ENCODE assay signal across 11 mouse cellular contexts in genomic region chr19:23401469-23402135, GRCm38 (mm10). TPM values are rescaled to one million over a fixed set of nuclear protein-coding genes. Genes with fewer than 3 reads are reported as not detected.
DNase-seq lines count a peak whose midpoint lies in the region; ATAC-seq lines count a peak whose summit lies in the region.
"Had no signal": no experiment of that assay in that cellular context is flagged by ENCODE, and none has a peak within 500 bp of the region (broad histone marks: within the 10 kb centered on the region; RNA-seq: fewer than 3 reads in every experiment).

No protein-coding gene starts in this region.

- ATAC-seq in midbrain, embryonic 15.5 days (replicated peaks) = no peak
- ATAC-seq in forebrain, embryonic 11.5 days (replicated peaks; ENCODE audit: low FRiP score) = peak; percentile 49; the same call in 1 of the 2 replicates
- ATAC-seq in limb, embryonic 11.5 days (ENCODE audit: insufficient number of reproducible peaks, low FRiP score, low TSS enrichment, low read depth) = no peak
- ATAC-seq: Patski had no signal

- no peak overlapping the region for H3K27ac ChIP-seq in midbrain, embryonic 10.5 days (replicated peaks)
- H3K27ac ChIP-seq in midbrain, embryonic 15.5 days = no peak overlapping the region
- H3K27ac ChIP-seq in forebrain, embryonic 11.5 days (ENCODE audit: low read depth, low read length) = no peak overlapping the region
- no peak overlapping the region for H3K27ac ChIP-seq in limb, embryonic 11.5 days (replicated peaks; ENCODE audit: low read depth, low read length)
- H3K27ac ChIP-seq: embryonic facial prominence, embryonic 12.5 days; heart, embryonic 13.5 days; limb, embryonic 12.5 days had no signal

- H3K4me2 ChIP-seq in midbrain, embryonic 15.5 days = no peak overlapping the region
- H3K4me2 ChIP-seq in forebrain, embryonic 11.5 days (ENCODE audit: low read depth, low read length, severe bottlenecking) = no peak overlapping the region
- H3K4me2 ChIP-seq in limb, embryonic 11.5 days (ENCODE audit: low read depth, severe bottlenecking) = no peak overlapping the region
- H3K4me2 ChIP-seq: embryonic facial prominence, embryonic 12.5 days; heart, embryonic 13.5 days; limb, embryonic 12.5 days had no signal

- DNase-seq in midbrain, embryonic 10.5 days (ENCODE audit: low spot score) = peak; percentile 33
- peak; percentile 53 for DNase-seq in forebrain, embryonic 11.5 days (ENCODE audit: low spot score)
- peak; percentile 33 for DNase-seq in limb, embryonic 11.5 days (ENCODE audit: low spot score)
- peak; percentile 14 for DNase-seq in testis, postnatal 14 days (ENCODE audit: low spot score)
- DNase-seq in adrenal gland, postnatal 14 days = no peak
- no peak for DNase-seq in cerebellum, postnatal 36 days

- no peaks in the 10 kb centered on the region for H3K36me3 ChIP-seq in midbrain, embryonic 10.5 days
- H3K36me3 ChIP-seq in midbrain, embryonic 15.5 days (replicated peaks) = no peaks in the 10 kb centered on the region
- H3K36me3 ChIP-seq in forebrain, embryonic 11.5 days (ENCODE audit: control insufficient read depth, insufficient read depth, low read length) = no peaks in the 10 kb centered on the region
- no peaks in the 10 kb centered on the region for H3K36me3 ChIP-seq in limb, embryonic 11.5 days (ENCODE audit: control insufficient read depth, insufficient read depth, low read length)
- H3K36me3 ChIP-seq: embryonic facial prominence, embryonic 12.5 days; heart, embryonic 13.5 days; limb, embryonic 12.5 days had no signal

- H3K27me3 ChIP-seq in midbrain, embryonic 10.5 days (ENCODE audit: low read depth, poor library complexity, severe bottlenecking) = no peaks in the 10 kb centered on the region
- no peaks in the 10 kb centered on the region for H3K27me3 ChIP-seq in midbrain, embryonic 15.5 days (replicated peaks)
- no peaks in the 10 kb centered on the region for H3K27me3 ChIP-seq in forebrain, embryonic 11.5 days (ENCODE audit: control insufficient read depth, insufficient read depth, low read length)
- H3K27me3 ChIP-seq in limb, embryonic 11.5 days (ENCODE audit: control insufficient read depth, insufficient read depth, low read length) = no peaks in the 10 kb centered on the region
- H3K27me3 ChIP-seq: embryonic facial prominence, embryonic 12.5 days; heart, embryonic 13.5 days; limb, embryonic 12.5 days had no signal

- no peak overlapping the region for H3K4me3 ChIP-seq in midbrain, embryonic 10.5 days
- H3K4me3 ChIP-seq in midbrain, embryonic 15.5 days = no peak overlapping the region
- no peak overlapping the region for H3K4me3 ChIP-seq in forebrain, embryonic 11.5 days (ENCODE audit: low read depth, low read length)
- no peak overlapping the region for H3K4me3 ChIP-seq in limb, embryonic 11.5 days (ENCODE audit: low read depth, low read length)
- H3K4me3 ChIP-seq: embryonic facial prominence, embryonic 12.5 days; heart, embryonic 13.5 days; limb, embryonic 12.5 days had no signal

- H3K4me1 ChIP-seq in midbrain, embryonic 10.5 days = peaks cover 7% of the 10 kb centered on the region
- H3K4me1 ChIP-seq in midbrain, embryonic 15.5 days = no peaks in the 10 kb centered on the region
- H3K4me1 ChIP-seq in forebrain, embryonic 11.5 days (replicated peaks; ENCODE audit: control insufficient read depth, insufficient read depth, low read length) = no peaks in the 10 kb centered on the region
- 0 out of 2 replicates have a peak, but pooled peaks cover 2% of the 10 kb centered on the region for H3K4me1 ChIP-seq in limb, embryonic 11.5 days (ENCODE audit: control insufficient read depth, insufficient read depth, low read length)
- H3K4me1 ChIP-seq: embryonic facial prominence, embryonic 12.5 days; heart, embryonic 13.5 days had no signal

- WGBS in midbrain, embryonic 10.5 days = 64% methylated on average over 12 of the region's 12 CpGs
- 43% methylated on average over 12 of the region's 12 CpGs for WGBS in midbrain, embryonic 15.5 days
- 56% methylated on average over 12 of the region's 12 CpGs for WGBS in forebrain, embryonic 11.5 days
- 23% methylated on average over 12 of the region's 12 CpGs for WGBS in limb, embryonic 11.5 days

- no peak overlapping the region for H3K9ac ChIP-seq in midbrain, embryonic 15.5 days
- H3K9ac ChIP-seq in forebrain, embryonic 11.5 days (ENCODE audit: low read length) = no peak overlapping the region
- H3K9ac ChIP-seq in limb, embryonic 11.5 days (ENCODE audit: low read length) = no peak overlapping the region
- H3K9ac ChIP-seq: embryonic facial prominence, embryonic 12.5 days; heart, embryonic 13.5 days; limb, embryonic 12.5 days had no signal

- H3K9me3 ChIP-seq in midbrain, embryonic 10.5 days (replicated peaks) = no peaks in the 10 kb centered on the region
- H3K9me3 ChIP-seq in midbrain, embryonic 15.5 days = no peaks in the 10 kb centered on the region
- no peaks in the 10 kb centered on the region for H3K9me3 ChIP-seq in forebrain, embryonic 11.5 days (ENCODE audit: control insufficient read depth, low read length)
- no peaks in the 10 kb centered on the region for H3K9me3 ChIP-seq in limb, embryonic 11.5 days (ENCODE audit: control insufficient read depth, low read length)
- H3K9me3 ChIP-seq: embryonic facial prominence, embryonic 12.5 days; heart, embryonic 13.5 days; limb, embryonic 12.5 days had no signal

RNA-seq across cellular contexts. Expression of gene Mamdc2, which starts 46.6 kb away (rescaled TPM):
- polyA plus RNA-seq in midbrain, embryonic 10.5 days (2016; fragmentation: Nextera tagmentation; extraction: Ambion mirVana) = 1.0 and 1.5 TPM in 2 replicates
- polyA plus RNA-seq in midbrain, embryonic 15.5 days (2015; fragmentation: Nextera tagmentation; extraction: Ambion mirVana) = 2.9 and 3.2 TPM in 2 replicates
- 1.2 and 1.3 TPM in 2 replicates for polyA plus RNA-seq in forebrain, embryonic 11.5 days (2014; fragmentation: Nextera tagmentation; extraction: Ambion mirVana)
- 0.80 and 1.4 TPM in 2 replicates for polyA plus RNA-seq in limb, embryonic 11.5 days (2014; fragmentation: Nextera tagmentation; extraction: Ambion mirVana)
- 2.0 and 2.3 TPM in 2 replicates for total RNA-seq in adrenal gland, postnatal 14 days (2021)
- polyA plus RNA-seq: Patski had no signal

Comparison
In these comparisons a context has a peak if more than half of its experiments do, and no peak if none do; other contexts are left out.
1. DNase-seq: peak in midbrain, embryonic 10.5 days (single experiment), forebrain, embryonic 11.5 days (single experiment), limb, embryonic 11.5 days (single experiment) and testis, postnatal 14 days (single experiment); none in adrenal gland, postnatal 14 days (single experiment) and cerebellum, postnatal 36 days (0 of 2).